Mouse (Mus musculus) megakaryocyte progenitor cell, adult 5-6 weeks (primary cell): ENCODE measurements around the gene Sgms1. TPM values are rescaled to one million over a fixed set of nuclear protein-coding genes. Genes with fewer than 3 reads are reported as not detected.

Source experiments
- ATAC-seq: replicated peaks from 2 replicates; pipeline ENCODE4 v1.8.0; 2016; ENCODE audit warnings: mild to moderate bottlenecking, moderate TSS enrichment, inconsistent platforms; ENCODE audit not compliant: poor library complexity
- total RNA-seq, 2 experiments: library from RNA; stranded (forward) in 1 of 2; stranded (reverse) in 1 of 2; fragments of 157-497, 149-512 nt in 1 of 2; fragments of 200-1000 nt in 1 of 2; gene quantifications; 2 replicates each; pipeline versions ENCODE4 v1.2.3 to v1.2.4; 2015 to 2017

The Sgms1 gene
- total RNA-seq, 2 experiments from 2014 or later: 21.5 to 24.8 TPM

DNA sequence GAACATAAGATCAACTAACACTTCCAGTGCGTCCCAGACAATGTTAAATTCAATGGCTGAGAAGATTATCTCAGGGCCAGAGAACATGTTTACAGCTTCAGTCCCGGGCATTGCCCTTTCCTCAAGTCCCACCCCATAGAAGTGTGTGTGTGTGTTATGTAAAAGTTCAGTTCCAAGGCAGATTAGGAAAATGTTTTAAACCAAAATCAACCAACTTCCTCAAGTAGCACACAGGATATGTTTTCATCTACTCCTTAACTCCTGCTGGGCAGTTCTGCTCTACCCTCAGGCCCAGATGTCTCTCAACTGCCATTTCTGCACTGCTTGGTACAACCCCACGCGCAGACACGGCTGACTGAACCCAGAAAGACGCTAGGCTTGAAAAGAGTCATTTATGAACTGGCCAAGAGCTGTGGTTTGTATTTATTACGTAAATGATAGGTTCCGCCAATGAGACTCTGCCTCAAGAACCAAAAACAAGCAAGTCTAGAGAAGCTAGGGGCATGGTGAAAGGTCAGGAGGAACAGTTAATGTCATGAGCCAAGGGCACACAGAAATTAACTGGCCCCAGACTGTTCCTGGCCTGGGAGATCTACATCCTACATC lies 134.7 kb downstream of the Sgms1 start:
- peak; percentile 63 for ATAC-seq

DNA sequence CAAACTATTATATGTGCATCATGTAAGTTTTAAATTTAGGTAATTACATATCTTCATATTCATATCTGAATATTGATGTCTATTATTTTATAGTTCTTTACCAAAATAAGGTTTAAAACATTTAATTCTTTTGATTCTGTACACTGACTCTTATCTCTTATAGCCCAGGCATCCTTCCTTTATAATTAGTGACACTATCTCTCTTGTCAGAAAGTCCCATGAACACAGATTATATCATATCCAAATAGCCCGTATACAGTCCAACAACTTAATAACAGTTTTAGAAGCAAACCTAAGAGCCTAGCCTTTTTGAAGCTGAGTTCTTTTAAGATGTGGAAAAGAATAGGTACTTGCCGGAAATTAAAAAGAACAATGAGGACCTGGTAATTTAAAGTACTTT lies 135.3 kb downstream of the Sgms1 start:
- ATAC-seq: 0 out of 2 replicates have a peak, but pooled peaks have one; percentile 22

DNA sequence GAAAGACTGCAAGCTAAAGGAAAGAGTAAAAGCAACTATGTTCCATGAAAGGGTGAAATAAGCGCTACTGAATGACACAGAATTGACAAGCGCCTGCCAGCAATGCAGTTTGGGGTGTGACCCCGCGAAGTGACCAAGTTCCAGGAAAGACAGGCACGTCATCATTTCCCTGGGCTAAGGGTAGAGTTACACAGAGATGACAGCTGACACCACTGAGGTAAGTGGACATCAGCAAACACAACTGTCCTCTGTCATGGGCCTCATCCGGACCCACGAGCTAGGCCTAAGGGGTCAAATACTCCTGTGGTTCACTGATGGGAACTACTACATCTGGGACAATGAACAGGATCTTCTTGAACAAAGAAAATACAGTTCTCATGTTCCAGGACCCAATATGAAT lies 136.5 kb downstream of the Sgms1 start:
- no peak for ATAC-seq

DNA sequence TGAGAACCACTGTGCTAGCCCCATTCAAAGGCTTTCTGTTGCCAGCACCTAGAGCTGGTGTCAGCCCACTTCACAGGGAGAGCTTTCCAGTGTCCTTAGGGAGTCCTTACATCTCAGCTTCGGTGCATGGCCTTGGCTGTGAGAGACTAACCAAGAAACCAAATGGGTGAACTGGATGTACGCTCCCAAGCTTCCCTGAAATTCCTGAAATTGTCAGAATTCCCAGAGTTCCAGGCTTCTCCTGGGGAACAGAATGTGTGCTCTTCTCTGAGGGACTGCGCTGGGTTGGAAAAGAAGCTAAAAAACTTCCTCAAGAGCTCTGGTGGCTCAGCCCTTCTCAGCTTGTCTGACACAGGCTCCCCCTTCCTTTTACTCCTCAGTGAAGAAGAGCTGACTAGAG lies 137.1 kb downstream of the Sgms1 start:
- no peak for ATAC-seq

DNA sequence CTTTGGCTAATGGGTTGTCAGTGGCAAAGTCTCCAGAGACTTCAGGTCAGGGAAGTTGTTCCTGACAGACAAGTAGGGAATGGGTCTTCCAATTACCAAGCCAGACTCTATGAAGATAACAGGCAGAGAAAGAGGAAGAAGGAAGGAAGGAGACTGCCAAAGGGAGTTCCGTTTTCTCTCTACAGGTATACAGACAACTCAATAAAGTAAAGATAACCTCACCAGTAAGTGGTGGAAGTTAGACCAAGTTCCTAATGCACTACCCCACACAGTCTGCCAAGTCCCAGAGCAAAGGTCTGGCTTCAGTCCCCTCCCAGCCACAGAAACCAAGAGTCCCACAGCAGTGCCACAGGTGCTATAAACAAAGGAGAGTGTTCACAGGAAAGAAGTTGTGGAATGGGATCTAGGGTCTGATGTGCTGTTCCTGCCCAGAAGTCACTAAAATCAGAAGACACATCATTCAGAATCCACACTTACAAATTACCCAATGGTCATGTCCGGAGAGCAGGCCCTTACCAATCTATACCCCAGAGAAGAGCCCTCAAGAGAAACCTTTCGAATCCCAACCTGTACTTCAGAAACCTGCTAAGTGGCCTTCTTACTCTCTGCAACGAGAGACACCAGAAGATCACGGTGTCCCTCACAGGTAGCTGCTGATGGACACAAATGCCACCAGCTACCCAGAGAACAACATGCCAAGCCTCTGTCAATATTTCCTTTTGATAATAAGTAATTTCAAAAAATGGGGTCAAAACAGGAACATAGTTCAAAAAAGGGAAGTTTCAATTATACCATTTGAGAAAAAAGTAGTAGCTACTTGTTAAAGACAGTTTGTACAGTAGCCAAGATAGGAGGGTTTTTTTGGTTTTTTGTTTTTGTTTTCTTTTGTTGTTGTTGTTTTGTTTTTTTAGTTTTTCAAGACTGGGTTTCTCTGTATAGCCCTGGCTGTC lies 140.1 kb downstream of the Sgms1 start:
- peak; percentile 31 for ATAC-seq

DNA sequence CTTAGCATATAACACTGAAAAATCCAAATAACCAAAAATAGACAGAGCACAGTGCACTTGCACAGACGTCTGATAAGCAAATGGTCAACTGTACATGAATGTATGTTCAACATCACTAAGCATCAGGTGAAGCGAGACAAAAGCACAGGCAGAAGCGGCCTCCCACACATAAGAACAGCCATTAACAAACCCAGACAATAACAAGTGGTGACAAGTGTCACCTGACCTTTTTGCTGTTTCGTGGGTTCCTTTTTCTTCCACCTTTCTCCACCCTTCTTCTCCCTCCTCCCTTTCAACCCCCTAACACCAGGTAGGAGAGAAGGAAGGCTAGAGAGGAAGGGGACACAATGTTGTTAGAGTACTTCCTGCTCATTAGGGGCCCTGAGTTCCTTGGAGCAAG lies 144.6 kb downstream of the Sgms1 start:
- ATAC-seq: no peak

DNA sequence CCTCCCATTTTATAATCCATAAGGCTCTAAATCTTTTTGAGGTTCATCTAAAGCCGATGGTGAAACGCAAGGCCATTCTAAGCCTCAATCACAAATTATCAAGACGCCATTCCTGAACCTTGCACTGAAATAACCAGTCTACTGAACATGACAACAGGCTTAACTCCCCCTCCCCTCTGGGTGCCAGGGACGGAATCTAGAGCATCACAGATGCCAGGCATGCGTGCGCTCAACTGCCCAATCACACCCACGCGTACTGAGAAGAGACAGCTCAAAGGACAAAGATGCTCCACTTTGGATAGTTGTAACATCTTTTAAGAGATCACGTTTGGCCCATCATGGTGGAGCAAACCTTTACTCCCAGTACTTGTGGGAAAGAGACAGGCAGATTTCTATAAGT lies 146.3 kb downstream of the Sgms1 start:
- ATAC-seq: no peak

DNA sequence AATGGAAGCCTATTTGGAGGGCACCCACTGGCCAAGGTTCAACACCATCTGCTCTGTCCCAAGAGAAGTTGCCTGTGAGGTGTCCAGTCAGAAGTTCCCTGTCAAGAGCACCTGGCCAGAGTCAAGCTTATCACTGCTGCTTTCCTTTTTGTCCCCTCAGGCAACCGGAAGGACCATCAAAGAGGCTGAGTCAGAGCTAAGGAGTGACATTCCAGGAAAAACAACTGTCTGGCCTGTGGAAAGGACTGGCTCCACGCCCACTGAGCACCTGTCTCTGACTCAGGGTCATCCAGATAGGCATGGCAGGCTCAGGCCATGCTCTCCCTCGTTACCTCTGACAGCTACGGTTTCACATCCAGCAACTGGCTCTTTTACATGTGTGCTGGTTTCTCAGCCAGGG lies 147.4 kb downstream of the Sgms1 start:
- ATAC-seq: no peak

DNA sequence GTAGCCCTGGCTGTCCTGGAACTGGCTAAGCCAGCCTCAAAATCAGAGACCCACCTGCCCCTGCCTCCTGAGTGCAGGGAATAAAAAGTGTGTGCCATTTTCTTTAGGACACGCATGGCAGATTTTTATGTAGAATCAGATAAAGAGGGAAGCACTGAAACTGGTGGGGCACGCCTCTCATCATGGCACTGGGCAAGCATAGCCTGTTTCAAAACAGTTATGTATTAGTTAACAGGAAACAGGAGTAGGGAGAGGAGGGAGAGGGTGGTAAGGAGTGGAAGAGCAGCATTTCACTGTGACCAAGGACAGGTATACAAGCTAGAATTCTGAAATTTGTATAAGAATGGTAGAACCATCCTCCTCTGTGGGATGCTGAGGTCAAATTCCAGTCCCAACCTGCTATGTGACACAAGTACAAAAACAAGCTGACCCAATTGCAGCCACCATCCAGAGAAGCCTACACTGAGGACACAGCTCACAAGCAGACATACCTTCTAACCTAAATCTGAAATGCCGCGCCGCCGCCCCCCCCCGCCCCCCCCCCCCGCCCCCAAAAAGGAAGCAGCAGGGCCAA lies 149.0 kb downstream of the Sgms1 start:
- no peak for ATAC-seq

DNA sequence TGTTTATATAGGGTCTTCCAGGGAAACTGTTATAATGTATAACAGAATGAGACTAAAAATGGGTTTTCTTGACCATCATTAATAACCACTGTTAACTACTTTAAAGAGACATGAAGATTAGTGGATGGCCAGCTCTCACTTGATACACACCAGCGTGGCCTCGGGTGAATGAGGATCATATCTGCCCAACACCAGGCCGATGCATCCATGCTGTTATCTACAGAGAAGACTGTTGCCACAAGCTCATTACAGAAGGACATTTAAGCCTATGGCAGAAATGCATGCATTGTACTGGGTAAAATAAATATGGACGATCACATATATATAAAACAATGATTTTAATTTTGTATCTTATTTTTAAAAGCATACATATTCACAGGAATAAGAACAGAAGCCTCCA lies 149.6 kb downstream of the Sgms1 start:
- ATAC-seq: peak; percentile 58

DNA sequence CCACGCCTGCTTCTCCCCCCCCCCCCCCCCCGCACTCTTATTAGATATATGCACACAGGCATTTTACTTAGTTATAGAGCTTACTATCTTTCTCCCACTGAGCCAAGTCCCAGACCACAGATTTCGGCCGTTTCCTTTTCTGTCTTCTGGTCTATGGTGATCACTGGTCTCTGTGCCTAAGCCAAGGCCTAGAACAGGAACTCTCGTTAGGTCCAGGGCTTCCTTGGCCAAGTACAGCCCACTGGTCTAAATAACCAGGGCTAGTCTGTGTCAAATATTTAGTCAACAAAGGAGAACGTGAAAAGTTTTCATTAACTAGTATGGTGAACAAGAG lies 150.1 kb downstream of the Sgms1 start:
- ATAC-seq: no peak

DNA sequence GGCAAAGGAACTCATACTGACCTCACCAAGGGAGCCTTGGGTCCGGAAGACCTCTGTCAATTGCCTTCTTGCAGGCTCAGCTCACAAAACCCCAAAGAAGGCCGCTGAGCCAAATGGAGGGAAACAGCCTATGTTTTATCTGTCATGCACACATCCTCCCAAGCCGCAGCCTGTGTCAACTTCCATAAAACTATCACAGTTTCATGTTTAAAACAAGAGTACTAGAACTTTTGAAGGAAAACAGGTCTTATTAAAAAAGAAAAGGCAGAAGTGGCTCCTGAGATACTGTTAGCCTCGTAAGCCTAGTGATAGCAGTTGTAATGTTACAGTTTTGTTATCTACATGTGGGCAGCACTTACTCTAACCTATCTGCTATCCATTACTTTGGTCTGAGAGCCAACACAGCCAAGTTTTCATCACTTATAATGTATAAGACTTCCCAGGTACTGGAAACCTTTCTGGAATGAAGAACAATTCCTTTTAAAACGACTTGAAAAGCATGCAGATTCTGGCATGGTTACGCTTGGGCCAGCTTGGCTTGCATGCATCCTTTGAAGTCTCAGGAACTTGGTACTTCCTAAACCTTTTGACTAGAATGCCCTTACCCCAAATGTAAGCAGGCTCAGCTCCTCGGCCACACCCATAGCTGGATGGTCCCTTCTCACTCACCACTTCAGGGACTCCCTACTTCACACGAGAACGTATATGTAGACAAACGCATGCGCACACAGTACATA lies 150.6 kb downstream of the Sgms1 start:
- peak; percentile 64 for ATAC-seq

DNA sequence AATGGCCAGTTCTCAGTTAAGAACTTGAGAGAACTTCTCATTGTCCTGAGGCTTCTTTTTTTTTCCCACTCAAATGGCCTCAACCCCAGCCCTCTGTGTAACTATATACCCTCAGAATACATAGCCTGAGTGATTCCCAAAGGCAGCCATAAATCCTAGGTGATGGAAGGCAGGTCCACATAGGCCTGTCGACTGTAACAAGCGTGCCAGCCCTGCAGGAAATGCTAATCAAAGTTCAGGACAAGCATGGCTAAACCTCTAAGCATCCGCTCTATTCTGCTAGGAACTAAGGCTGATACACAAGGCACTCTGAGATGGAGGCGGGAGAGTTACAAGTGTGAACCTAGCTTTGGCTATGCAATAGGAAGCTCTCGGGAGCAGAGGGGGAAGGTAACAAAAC lies 151.8 kb downstream of the Sgms1 start:
- no peak for ATAC-seq

DNA sequence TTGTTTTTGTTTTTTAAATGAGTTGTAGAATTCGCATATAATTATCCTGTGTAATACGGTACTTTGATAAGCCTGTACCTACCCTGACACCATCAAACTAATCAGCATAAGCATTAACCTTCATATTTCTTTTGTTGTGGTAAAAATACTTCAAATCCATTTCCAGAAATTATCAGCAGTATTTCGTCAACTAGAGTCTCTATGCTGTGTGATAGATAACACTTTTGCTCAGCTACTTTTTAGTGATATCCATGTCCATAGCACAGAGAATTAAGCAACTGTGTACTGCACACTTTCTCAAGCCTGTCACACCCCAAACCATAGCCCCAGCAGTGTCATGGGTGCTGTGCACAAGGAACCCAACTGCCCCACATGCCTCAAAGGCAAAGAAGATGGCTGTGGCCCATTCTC lies 152.3 kb downstream of the Sgms1 start:
- peak; percentile 29 for ATAC-seq

DNA sequence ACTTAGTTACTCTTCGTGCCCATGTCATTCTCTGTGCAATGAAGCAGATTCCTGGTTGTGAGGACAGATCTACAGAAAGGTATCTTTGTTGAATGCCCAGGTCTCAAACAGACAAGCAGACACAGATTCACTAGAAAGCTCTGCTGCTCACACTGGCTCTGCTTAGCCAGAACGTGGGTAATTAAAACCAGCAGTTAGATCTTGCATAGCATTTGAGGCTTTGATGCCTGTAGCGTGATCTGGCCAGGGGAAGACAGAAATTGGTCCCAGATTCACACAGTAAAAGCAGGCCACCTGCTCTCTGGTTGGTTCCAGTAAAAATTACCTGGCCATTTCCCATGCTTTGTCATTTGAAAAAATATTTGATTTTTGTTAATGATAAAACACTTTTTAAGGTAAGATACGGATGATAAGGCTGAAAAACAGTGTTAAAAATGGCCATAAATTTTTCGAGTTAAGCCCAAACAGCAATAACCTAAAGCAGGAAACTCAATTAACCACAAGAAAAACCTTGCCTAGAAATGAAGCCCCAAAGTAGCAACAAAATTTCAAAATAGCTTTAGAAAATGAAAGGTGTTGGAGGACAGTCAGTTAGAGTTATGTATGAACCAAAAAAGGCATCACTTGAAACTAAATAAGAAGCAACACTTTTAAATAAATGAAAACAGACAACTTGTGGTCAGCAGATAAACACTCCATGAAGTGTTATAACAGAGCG lies 154.6 kb downstream of the Sgms1 start:
- no peak for ATAC-seq

DNA sequence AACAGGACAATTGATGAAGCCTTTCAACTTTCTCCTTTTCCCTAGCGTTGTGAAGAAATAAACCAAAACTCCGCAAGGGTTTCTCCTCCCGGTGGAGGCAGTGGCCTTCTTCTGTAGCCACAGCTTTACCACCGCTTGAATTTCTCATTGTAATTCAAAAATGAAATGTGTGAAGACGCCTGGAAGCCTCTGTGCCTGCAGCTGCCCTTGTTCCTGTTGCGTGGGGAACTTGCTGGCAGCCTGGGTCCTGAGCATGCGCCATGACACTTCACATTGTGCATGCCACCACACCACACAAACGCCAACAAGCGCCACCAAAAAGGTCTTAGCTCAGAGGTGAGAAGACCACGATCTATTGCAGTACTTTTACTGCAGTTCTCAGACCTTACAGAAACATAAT lies 158.2 kb downstream of the Sgms1 start:
- no peak for ATAC-seq

DNA sequence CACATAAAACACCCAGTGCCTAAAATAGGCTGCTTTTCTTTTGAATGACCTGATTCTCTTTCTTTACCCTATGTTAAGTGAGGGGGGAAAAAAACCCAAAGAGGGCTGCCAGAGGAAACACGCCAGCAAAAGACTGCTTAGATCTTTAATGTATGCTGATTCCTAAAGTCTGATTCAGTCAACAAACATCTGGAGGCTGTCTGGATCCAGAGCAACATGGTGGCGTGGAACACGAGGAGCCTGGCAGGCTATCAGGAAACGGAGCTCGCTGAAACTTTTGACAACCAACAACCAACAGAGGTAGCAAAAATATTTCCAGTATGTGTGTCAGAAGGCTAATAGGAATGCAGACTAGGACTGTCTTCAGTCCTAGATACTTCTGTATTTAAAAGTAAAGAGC lies 158.7 kb downstream of the Sgms1 start:
- ATAC-seq: no peak

DNA sequence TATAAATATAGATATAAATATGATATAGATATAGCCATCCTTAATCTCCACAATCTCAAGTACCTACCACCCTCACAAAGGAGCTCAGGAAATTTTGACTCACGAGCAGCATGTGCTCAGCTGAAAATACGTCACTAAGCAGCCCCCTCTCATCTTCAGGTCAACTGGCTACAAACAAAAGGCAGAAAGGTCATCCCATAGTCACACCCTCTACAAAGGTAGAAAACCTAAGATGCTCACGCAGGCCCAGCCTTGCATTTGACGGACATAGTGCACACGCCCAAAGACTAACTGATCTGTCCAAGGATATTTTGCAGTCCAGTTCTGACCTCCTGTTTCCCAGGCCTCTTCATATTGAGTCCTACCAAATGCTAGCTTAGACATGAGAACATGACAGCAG lies 159.2 kb downstream of the Sgms1 start:
- no peak for ATAC-seq

DNA sequence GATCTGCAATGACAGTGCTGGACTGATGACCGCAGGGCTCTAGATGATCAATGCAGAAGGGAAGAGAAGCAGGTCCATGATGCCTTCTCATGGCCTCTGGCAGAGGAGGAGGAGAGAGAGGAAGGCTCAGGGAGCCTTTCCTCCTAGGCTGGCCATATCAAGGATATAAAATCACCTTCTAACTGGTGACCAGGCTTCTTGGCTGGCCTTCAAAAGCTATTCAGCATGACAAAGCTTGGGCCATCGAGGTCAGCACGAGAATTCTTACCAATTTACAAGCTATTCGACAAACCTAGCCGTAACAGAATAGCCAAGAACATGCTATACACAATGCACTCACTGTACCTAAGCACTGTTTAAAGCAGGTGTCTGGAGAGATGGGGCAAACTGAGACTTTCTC lies 159.7 kb downstream of the Sgms1 start:
- no peak for ATAC-seq

DNA sequence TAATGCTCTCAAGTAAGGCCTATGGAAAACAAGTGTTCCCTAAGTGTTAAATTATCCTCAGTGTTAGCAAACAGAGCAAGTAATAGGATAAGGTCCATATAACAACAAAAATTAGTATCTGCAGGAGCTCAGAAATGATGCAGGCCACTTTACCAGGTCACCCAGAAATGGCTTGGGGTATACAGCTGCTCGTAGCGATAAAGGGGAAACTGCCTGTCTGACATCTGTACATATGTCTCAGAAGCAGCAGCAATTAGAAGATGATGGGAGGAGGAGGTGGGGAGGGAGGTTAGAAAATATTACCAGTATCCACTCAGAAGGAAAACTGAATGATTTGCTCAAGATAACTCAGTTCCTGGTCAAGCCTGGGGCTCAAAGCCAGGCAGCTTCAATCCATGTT lies 162.3 kb downstream of the Sgms1 start:
- ATAC-seq: peak; percentile 47

DNA sequence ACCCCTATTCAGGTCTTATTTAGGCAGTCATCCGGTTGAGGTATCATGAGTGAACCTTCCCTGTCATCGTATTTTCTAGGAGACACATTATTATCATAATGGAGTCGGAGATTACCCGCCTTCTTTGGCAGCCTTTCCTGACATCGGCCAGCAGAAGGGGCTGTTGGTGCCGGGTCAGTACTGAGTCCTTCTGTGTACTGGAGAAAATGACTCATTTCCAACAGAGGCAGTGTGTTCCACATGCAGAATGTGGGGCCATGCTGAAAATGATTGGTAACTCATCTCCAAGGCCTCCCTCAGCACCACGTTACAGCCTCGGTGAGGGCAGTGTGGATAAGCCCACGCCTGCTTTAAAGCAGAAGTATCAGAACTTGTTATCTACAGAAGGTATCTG lies 164.4 kb downstream of the Sgms1 start:
- no peak for ATAC-seq
